Mouse (Mus musculus) CH12.LX (cell line): ENCODE data around the gene Cox11.

Experiments
- CHD2 ChIP-seq: IDR thresholded peaks from 2 replicates; pipeline ENCODE4 v1.6.1; 2011; ENCODE audit warnings: low read length, improper control_type of control experiment
- CTCF ChIP-seq, 2 experiments: IDR thresholded peaks in 1 of 2; conservative IDR thresholded peaks in 1 of 2; 2 replicates each; pipeline ENCODE4 v1.5.1; 2011 to 2012; ENCODE audit warnings: low read depth in 2 of 2, low read length in 2 of 2, improper control_type of control experiment in 1 of 2, inconsistent platforms in 1 of 2, mild to moderate bottlenecking in 1 of 2, moderate library complexity in 1 of 2
- ZNF384 ChIP-seq: IDR thresholded peaks from 2 replicates; pipeline ENCODE4 v1.6.1; 2012; ENCODE audit warnings: low read depth, low read length, improper control_type of control experiment, inconsistent platforms

DNA sequence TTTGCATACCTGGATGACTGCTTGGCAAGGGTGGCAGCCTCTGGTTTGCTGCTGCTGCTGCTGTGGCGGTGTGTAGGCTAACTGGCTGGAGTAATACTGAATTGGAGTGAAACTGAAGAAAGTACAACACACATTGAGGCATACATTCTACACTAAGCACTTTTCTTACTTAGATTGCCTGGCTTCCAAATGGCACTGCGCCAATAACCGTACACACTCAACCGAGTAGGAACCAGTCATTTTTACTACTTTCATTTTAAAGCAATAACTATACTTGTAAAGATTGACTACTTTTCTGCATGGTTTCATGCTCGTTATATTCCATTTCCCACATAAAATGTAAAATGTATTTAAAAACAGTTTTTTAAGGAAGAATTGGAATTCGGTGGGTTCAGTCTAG is 11.8 kb downstream of the Cox11 start:
- no peak for TF ChIP-seq CHD2
- no peak for TF ChIP-seq ZNF384
- TF ChIP-seq CTCF (conservative IDR thresholded peaks at IDR 0.05 in 1 of 2, IDR thresholded peaks at IDR 0.05 in 1 of 2; ENCODE audit: low read depth in 2 of 2, low read length in 2 of 2), result no peak
